Mouse (Mus musculus) thymus, adult 2 months (tissue): Measurements from ENCODE around the gene Kif5c.

Source experiments
- CTCF ChIP-seq: fragments of 200-500 bp; IDR thresholded peaks from 2 replicates; pipeline ENCODE4 v1.5.1; 2012; ENCODE audit warnings: mild to moderate bottlenecking, control low read depth, low read length, moderate library complexity, borderline replicate concordance; ENCODE audit not compliant: control insufficient read depth, poor library complexity, insufficient read depth; ENCODE audit errors: extremely low read depth
- POLR2A ChIP-seq: fragments of 200-500 bp; IDR thresholded peaks from 2 replicates; pipeline ENCODE4 v1.6.1; 2012; ENCODE audit warnings: mild to moderate bottlenecking, low read length, control low read depth, moderate library complexity; ENCODE audit not compliant: control insufficient read depth, poor library complexity, insufficient read depth; ENCODE audit errors: extremely low read depth

GRCm38 (mm10) chr2:49775187-49775586, 156.1 kb downstream of the Kif5c start:
- TF ChIP-seq POLR2A, result no peak
- no peak for TF ChIP-seq CTCF
